Mouse (Mus musculus): ENCODE measurements at regions not wholly inside any gene's neighbourhood (a gene's known extent, or its start where the extent isn't known, plus 50 kb on each side); places are given as distances from the start of the nearest gene placed in this dataset.

- H3K27me3 ChIP-seq: no peaks in the 10 kb centered on the region
- ATAC-seq: no peak
- 0 out of 2 replicates have a peak, but pooled peaks cover 3% of the 10 kb centered on the region for H3K9me3 ChIP-seq
- H3K4me3 ChIP-seq (replicated peaks): no peak overlapping the region
- peaks cover 14% of the 10 kb centered on the region for H3K4me1 ChIP-seq (replicated peaks)
- no peak overlapping the region for H3K4me2 ChIP-seq (replicated peaks)
- H3K27ac ChIP-seq: peak overlapping the region; percentile 63
- no peaks in the 10 kb centered on the region for H3K36me3 ChIP-seq
- 24% methylated on average over 3 of the region's 3 CpGs for WGBS
- H3K9ac ChIP-seq (replicated peaks): no peak overlapping the region
Observed at GRCm38 (mm10) chr1:185080118-185080517, 80.7 kb upstream of the Mark1 start.

- Histone ChIP-seq H3K36me3 (no peaks in the 10 kb centered on the region), H3K9ac (replicated peaks) (no peak overlapping the region), H3K27me3 (no peaks in the 10 kb centered on the region), H3K4me1 (replicated peaks) (peaks cover 14% of the 10 kb centered on the region), H3K4me3 (replicated peaks) (no peak overlapping the region), H3K4me2 (replicated peaks) (no peak overlapping the region), H3K9me3 (0 out of 2 replicates have a peak, but pooled peaks cover 3% of the 10 kb centered on the region), H3K27ac (peak overlapping the region; percentile 63)
- no peak for ATAC-seq
- 24% methylated on average over 5 of the region's 5 CpGs for WGBS
Observed at GRCm38 (mm10) chr1:185079331-185079880, 80.0 kb upstream of the Mark1 start.

- H3K4me3 ChIP-seq (replicated peaks): no peak overlapping the region
- H3K4me1 ChIP-seq (replicated peaks): peaks cover under 1% of the 10 kb centered on the region; the same call in 1 of the 2 replicates
- H3K27ac ChIP-seq: no peak overlapping the region
- H3K4me2 ChIP-seq (replicated peaks): no peak overlapping the region
- 0 out of 2 replicates have a peak, but pooled peaks cover 3% of the 10 kb centered on the region for H3K9me3 ChIP-seq
- no peaks in the 10 kb centered on the region for H3K27me3 ChIP-seq
- no peak overlapping the region for H3K9ac ChIP-seq (replicated peaks)
- H3K36me3 ChIP-seq: no peaks in the 10 kb centered on the region
- ATAC-seq: no peak
- WGBS: 89% methylated on average over 5 of the region's 5 CpGs
Observed at GRCm38 (mm10) chr1:185074001-185074400, 74.6 kb upstream of the Mark1 start.

GRCm38 (mm10) chr1:185072766-185073165 is 73.4 kb upstream of the Mark1 start:
- no peak overlapping the region for H3K9ac ChIP-seq (replicated peaks)
- no peak overlapping the region for H3K4me3 ChIP-seq (replicated peaks)
- 82% methylated on average over 6 of the region's 6 CpGs for WGBS
- H3K36me3 ChIP-seq: no peaks in the 10 kb centered on the region
- H3K27ac ChIP-seq: no peak overlapping the region
- 0 out of 2 replicates have a peak, but pooled peaks cover 3% of the 10 kb centered on the region for H3K9me3 ChIP-seq
- no peak for ATAC-seq
- H3K27me3 ChIP-seq: no peaks in the 10 kb centered on the region
- H3K4me2 ChIP-seq (replicated peaks): no peak overlapping the region
- H3K4me1 ChIP-seq (replicated peaks): no peaks in the 10 kb centered on the region

- Histone ChIP-seq H3K27ac (no peak overlapping the region), H3K27me3 (no peaks in the 10 kb centered on the region), H3K4me2 (replicated peaks) (no peak overlapping the region), H3K9ac (replicated peaks) (no peak overlapping the region), H3K4me1 (replicated peaks) (no peaks in the 10 kb centered on the region), H3K36me3 (no peaks in the 10 kb centered on the region), H3K9me3 (no peaks in the 10 kb centered on the region), H3K4me3 (replicated peaks) (no peak overlapping the region)
- no peak for ATAC-seq
- 66% methylated on average over 7 of the region's 7 CpGs for WGBS
Observed at GRCm38 (mm10) chr1:185071566-185071965, 72.2 kb upstream of the Mark1 start.

GRCm38 (mm10) chr1:185070853-185071149 is 71.4 kb upstream of the Mark1 start:
- H3K4me2 ChIP-seq (replicated peaks): no peak overlapping the region
- H3K4me1 ChIP-seq (replicated peaks): no peaks in the 10 kb centered on the region
- no peak overlapping the region for H3K9ac ChIP-seq (replicated peaks)
- H3K27ac ChIP-seq: no peak overlapping the region
- ATAC-seq: no peak
- no peaks in the 10 kb centered on the region for H3K27me3 ChIP-seq
- WGBS: 95% methylated on average over 3 of the region's 3 CpGs
- H3K9me3 ChIP-seq: no peaks in the 10 kb centered on the region
- no peaks in the 10 kb centered on the region for H3K36me3 ChIP-seq
- H3K4me3 ChIP-seq (replicated peaks): no peak overlapping the region

- Histone ChIP-seq H3K4me3 (replicated peaks) (no peak overlapping the region), H3K9ac (replicated peaks) (no peak overlapping the region), H3K27me3 (no peaks in the 10 kb centered on the region), H3K4me2 (replicated peaks) (no peak overlapping the region), H3K4me1 (replicated peaks) (no peaks in the 10 kb centered on the region), H3K36me3 (no peaks in the 10 kb centered on the region), H3K27ac (no peak overlapping the region), H3K9me3 (no peaks in the 10 kb centered on the region)
- 87% methylated on average over 10 of the region's 10 CpGs for WGBS
- ATAC-seq: no peak
Observed at GRCm38 (mm10) chr1:185070062-185070852, 70.9 kb upstream of the Mark1 start.

- no peak overlapping the region for H3K27ac ChIP-seq
- H3K4me1 ChIP-seq (replicated peaks): no peaks in the 10 kb centered on the region
- WGBS: 87% methylated on average over 6 of the region's 6 CpGs
- no peak for ATAC-seq
- no peaks in the 10 kb centered on the region for H3K9me3 ChIP-seq
- H3K9ac ChIP-seq (replicated peaks): no peak overlapping the region
- H3K27me3 ChIP-seq: no peaks in the 10 kb centered on the region
- H3K4me2 ChIP-seq (replicated peaks): no peak overlapping the region
- no peak overlapping the region for H3K4me3 ChIP-seq (replicated peaks)
- H3K36me3 ChIP-seq: no peaks in the 10 kb centered on the region
Observed at GRCm38 (mm10) chr1:185068136-185068535, 68.8 kb upstream of the Mark1 start.

- Histone ChIP-seq H3K27ac (no peak overlapping the region), H3K9me3 (no peaks in the 10 kb centered on the region), H3K4me1 (replicated peaks) (no peaks in the 10 kb centered on the region), H3K4me2 (replicated peaks) (no peak overlapping the region), H3K27me3 (no peaks in the 10 kb centered on the region), H3K9ac (replicated peaks) (no peak overlapping the region), H3K4me3 (replicated peaks) (no peak overlapping the region), H3K36me3 (no peaks in the 10 kb centered on the region)
- WGBS: 82% methylated on average over 5 of the region's 5 CpGs
- no peak for ATAC-seq
Observed at GRCm38 (mm10) chr1:185067661-185068060, 68.3 kb upstream of the Mark1 start.

GRCm38 (mm10) chr1:185065056-185065455 is 65.7 kb upstream of the Mark1 start:
- WGBS: 79% methylated on average over 3 of the region's 3 CpGs
- Histone ChIP-seq H3K36me3 (no peaks in the 10 kb centered on the region), H3K4me1 (replicated peaks) (no peaks in the 10 kb centered on the region), H3K4me3 (replicated peaks) (no peak overlapping the region), H3K4me2 (replicated peaks) (no peak overlapping the region), H3K9me3 (no peaks in the 10 kb centered on the region), H3K27ac (no peak overlapping the region), H3K27me3 (no peaks in the 10 kb centered on the region), H3K9ac (replicated peaks) (no peak overlapping the region)
- ATAC-seq: no peak

GRCm38 (mm10) chr1:185062103-185062502 is 62.7 kb upstream of the Mark1 start:
- Histone ChIP-seq H3K9ac (replicated peaks) (no peak overlapping the region), H3K36me3 (no peaks in the 10 kb centered on the region), H3K27me3 (no peaks in the 10 kb centered on the region), H3K9me3 (no peaks in the 10 kb centered on the region), H3K4me2 (replicated peaks) (no peak overlapping the region), H3K4me1 (replicated peaks) (no peaks in the 10 kb centered on the region), H3K27ac (no peak overlapping the region), H3K4me3 (replicated peaks) (no peak overlapping the region)
- 85% methylated on average over 11 of the region's 11 CpGs for WGBS
- ATAC-seq: no peak

GRCm38 (mm10) chr1:185057443-185057842 is 58.1 kb upstream of the Mark1 start:
- Histone ChIP-seq H3K4me3 (replicated peaks) (no peak overlapping the region), H3K27me3 (no peaks in the 10 kb centered on the region), H3K36me3 (no peaks in the 10 kb centered on the region), H3K4me2 (replicated peaks) (no peak overlapping the region), H3K4me1 (replicated peaks) (no peaks in the 10 kb centered on the region), H3K9me3 (no peaks in the 10 kb centered on the region), H3K9ac (replicated peaks) (no peak overlapping the region), H3K27ac (no peak overlapping the region)
- 93% methylated on average over 15 of the region's 15 CpGs for WGBS
- no peak for ATAC-seq

- Histone ChIP-seq H3K4me1 (replicated peaks) (no peaks in the 10 kb centered on the region), H3K27me3 (no peaks in the 10 kb centered on the region), H3K4me2 (replicated peaks) (no peak overlapping the region), H3K36me3 (no peaks in the 10 kb centered on the region), H3K9me3 (no peaks in the 10 kb centered on the region), H3K27ac (no peak overlapping the region), H3K4me3 (replicated peaks) (no peak overlapping the region), H3K9ac (replicated peaks) (no peak overlapping the region)
- WGBS: 88% methylated on average over 6 of the region's 6 CpGs
- ATAC-seq: no peak
Observed at GRCm38 (mm10) chr1:185052700-185053099, 53.3 kb upstream of the Mark1 start.
